Mouse (Mus musculus) embryo, embryonic 11 days (tissue): ENCODE results near the gene Phox2a.

ENCODE experiments used
- DNase-seq: peaks from one replicate; pipeline ENCODE4 v3.0.0-alpha.2; 2015

The Phox2a gene

DNA sequence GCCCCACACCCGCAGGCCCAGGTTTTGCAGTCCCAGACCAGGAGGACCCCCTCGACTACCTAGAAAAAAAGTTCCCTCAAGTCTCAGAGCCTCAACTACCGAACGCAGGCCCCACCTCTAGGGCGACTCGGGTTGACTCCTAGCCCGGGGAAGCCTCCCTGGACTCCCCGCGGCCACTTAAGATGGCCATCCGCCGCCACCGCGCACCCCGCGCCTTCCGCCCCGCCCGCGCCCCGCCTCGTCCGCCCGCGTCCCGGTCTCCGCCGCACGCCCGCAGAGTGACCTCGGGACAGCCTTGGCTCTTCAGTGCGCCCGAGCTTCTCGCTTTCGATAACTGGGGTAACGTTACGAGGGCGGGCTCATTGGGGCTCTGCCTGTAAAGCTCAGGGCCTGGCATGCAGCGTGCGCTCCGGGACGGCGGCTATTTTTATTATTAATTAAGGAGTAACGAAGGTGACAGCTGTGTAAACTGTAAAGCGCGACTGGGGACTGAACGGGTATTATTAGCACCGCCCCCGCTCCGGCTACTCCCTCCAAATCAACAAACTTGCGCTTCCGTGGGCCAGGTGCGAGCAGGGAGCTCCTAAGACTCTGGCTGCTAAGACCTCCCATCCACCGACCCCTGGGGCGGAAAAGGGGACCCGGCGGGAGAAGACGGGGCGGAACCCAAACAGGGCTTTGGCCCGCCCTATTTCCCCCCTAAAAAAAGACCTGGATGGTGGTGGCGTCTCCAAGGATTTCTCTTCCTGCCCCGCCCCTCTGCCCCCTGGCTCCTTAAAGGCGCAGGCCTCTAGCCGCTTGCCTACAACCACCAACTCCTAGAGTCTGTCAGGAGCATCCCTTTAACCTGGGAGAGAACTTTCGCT lies 19.7 kb downstream of the Phox2a start, which contains the start of gene Inppl1:
Gene Inppl1, minus strand, starts transcription at position 624 of the 866 bp plus-strand sequence.
- DNase-seq: peak; percentile 93

DNA sequence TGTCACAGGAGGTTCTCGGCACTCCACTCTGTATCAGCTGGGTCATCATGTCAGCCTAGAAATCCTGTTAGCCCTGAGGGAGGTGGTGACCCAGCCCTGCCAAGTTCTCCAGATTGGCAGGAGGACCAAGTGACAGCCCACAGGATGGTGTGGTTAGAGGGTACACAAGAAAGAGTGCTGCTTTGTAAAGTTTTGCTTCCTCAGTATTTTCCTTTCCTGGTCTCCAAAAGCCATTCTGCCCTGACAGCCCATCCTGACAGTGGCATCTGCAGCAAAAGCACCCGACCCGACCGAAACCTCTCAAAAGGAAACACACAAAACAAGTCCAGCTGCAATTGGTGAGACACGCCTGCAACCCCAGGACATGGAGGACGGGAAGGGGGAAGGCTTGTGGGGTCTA lies 26.1 kb downstream of the Phox2a start:
- DNase-seq: no peak

GRCm38 (mm10) chr7:101847934-101848333 lies 29.8 kb downstream of the Phox2a start:
- no peak for DNase-seq

DNA sequence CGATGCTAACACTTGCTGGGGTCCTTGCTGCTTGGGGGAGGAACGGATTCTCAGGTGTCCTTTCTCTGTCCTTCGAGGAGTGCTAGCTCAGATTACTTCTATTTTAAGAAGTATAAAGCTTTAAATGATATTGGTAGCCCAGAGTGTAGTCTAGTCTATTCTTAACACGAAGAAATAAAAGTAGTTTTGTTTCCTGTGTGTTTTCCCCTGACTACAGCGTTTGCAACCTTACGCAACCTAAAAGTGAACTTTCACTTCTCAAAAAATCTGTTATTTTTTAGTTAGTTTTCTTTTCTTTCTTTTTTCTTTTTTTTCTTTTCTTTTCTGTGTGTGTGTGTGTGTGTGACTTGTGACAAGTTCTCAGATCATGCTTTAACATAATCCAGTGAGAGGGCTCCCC lies 33.6 kb downstream of the Phox2a start:
- no peak for DNase-seq

- no peak for DNase-seq
These were observed 34.7 kb downstream of the Phox2a start for GRCm38 (mm10) chr7:101852846-101853245.

GRCm38 (mm10) chr7:101853816-101854215 lies 35.7 kb downstream of the Phox2a start:
- no peak for DNase-seq

DNA sequence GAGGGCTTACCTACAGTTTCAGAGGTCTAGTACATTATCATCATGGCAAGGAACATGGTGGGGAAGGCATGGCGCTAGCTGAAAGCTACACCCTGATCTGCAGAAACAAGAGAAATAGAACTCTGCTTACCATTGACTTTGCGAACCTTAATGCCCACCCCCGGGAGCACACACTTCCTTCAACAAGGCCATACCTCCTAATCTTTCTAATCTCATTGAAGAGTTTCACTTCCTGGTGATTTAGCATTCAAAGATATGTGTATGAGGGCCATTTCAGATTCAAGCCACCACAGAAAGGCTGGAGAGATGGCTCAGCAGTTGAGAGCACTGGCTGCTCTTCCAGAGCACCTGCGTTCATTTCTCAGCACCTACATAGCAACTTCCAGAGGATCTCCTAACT lies 39.0 kb downstream of the Phox2a start, which contains the start of gene Folr2:
Gene Folr2, minus strand, starts transcription at position 101 of the 400 bp plus-strand sequence.
- no peak for DNase-seq

GRCm38 (mm10) chr7:101858362-101858761 lies 40.2 kb downstream of the Phox2a start:
- no peak for DNase-seq

DNA sequence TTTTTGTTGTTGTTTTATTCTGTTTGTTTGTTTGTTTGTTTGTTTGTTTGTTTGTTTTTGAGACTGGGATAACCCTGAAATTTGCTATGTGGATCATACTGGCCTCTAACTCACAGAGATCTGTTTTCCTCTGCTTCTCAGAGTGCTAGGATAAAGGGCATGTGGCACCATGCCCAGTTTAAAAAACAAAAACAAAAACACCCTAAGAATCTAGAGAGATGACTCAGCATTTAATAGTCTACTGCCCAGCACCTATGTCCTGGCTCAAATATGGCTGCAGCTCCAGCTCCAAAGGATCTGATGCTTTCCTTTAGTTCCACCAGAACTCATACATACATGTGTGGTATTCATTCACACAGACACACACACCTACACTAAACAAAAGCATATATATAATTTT lies 42.9 kb downstream of the Phox2a start:
- no peak for DNase-seq

DNA sequence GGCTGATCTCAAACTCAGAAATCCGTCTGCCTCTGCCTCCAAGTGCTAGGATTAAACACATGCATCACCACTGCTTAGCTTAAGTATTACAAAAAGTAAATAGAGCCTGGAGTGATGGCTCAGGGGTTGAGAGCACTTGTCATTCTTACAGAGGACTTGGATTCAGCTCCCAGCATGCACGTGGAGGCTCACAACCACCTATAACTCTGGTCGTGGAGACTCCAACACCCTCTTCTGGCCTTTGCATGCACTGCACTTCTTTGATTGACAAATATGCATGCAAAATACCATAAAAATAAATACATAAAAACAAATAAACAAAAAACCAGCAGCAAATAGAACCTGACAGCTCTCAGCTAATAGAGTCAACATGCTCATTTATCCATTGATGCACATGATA lies 44.2 kb downstream of the Phox2a start:
- no peak for DNase-seq

DNA sequence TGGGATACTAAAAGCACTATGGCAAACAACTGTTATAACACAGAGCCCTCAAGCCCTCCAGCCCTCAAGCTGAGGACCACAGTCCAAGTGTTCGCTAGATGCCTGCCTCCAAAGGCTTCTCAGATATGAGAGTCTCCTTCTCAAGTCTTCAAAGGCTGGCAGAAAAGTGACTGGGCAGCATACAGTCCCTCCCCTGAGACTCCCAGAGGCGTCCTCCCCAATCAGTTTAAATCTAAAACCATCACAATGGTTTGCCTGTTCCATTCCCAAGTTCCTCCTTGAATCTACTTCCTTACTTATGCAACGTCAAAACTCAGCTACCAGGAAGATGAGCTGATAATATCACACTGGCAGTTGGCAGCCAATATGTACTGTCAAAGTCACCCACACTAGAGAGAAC lies 45.3 kb downstream of the Phox2a start, which contains the start of gene Anapc15:
Gene Anapc15, plus strand, starts transcription at position 301 of the 400 bp plus-strand sequence.
- no peak for DNase-seq

DNA sequence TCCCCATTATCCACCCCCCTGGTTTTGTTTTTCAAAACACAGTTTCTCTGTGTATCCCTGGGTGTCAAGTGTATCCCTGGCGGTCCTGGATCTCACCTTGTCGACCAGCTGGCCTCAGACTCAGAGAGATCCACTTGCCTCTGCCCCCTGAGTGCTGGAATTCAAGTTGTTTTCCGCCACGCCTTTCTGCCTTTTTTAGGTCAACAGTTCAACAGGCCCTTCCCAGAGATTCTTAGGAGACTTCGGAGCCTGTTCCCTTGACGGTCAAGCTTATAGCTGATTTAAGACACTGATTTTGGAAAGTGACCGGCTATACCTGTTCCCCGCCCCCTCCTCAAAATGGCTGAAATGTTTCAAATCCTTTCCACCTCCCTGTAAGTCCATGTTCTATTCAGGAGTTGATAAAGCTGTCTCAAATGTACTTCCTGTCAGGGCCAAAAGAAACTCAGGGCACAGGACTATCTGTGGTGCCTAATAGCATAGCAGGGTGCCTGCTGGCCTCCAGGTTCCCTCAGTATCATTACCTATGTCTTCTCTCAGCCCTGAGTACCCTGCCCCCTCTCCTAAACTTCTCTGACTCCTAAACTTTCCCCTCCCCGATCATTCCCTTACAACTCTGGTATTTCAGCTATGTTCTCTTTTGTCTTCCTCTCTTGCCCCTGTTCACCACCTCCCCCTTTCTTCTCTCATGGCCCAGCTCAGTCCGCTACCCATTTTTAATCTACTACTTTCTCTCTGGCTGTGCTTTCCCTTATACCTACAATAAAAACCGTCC lies 48.6 kb downstream of the Phox2a start:
- no peak for DNase-seq

DNA sequence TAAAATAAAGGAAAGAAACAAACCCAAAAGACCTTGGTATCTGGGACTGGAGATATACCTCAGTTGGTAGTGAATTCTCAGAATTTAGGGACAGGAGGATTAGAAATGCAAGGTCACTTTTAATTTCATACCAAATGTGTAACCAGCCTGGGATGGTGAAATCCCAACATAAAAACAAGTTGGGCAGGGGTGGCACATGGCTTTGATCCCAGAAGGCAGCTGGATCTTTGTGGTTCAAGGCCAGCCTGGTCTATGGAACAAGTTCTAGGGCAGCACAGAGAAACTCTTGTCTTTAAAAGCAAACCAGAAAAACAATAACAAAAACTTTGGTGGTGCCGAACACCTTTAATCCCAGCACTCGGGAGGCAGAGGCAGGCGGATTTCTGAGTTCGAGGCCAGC lies 49.4 kb downstream of the Phox2a start:
- DNase-seq: no peak

DNA sequence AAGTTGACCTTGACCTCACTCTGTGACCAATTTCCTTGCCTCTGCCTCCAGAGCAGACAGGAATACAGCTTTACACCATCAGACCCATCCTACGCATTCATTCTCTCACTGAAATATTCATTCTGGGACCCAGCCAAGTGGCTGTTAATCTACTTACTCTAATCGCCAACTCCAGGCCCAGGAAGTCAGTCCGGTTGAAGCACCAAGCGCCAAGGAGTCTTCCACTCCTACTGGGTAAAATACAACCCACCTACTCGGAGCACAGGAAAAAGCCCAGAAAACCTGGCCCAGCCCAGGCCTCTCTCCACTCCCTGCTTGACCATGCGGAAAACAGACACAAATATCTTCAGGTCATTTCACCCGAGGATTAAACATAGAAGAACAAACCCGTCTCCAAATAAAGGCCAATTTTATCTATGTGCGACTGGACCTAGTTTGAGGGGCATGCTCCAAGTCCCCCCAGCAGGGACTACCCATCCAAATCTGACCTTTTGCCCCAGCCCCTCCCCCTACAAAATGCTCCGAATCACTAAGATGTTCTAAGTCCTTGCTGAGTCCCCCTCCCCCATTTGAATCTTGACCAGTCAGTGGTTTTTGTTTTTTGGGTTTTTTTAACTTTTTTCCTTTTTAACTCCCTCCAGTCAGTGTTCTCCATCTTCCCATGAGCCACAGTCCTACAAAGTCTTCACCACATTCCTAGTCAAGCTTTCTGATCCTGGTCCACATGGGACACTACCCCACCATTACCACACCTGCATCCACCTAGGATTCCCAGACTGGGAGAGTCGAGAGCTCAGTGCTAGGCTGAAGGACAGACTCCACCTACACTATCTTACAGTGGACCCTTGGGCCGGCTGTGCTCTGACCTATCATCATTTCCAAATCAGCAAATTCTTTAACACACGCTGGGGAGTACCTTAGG lies 50.4 kb downstream of the Phox2a start:
- DNase-seq: no peak

- DNase-seq: no peak
These were observed 51.0 kb downstream of the Phox2a start for GRCm38 (mm10) chr7:101869163-101869500.

DNA sequence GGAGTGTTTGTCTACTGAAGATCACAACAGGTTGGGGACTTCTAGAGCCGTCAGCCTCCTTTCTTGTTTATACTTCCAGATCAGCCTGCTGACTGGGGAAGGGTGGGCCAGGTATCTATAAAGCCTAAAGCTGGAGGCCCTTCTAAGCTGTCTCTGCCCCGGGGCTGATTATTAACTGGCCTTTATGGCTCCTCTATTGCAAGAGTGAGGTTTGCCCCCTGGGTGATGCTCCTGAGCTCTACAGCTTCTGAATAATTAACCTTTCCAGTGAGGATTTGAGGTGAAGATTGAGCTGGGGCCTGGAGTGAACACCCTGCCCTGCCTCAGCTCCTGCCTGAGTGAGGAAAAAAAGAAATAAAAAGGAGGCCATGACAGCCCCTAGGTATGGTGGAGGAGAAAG lies 52.5 kb downstream of the Phox2a start, which contains the start of gene Folr1:
Gene Folr1, minus strand, starts transcription at position 160 of the 400 bp plus-strand sequence.
- no peak for DNase-seq

DNA sequence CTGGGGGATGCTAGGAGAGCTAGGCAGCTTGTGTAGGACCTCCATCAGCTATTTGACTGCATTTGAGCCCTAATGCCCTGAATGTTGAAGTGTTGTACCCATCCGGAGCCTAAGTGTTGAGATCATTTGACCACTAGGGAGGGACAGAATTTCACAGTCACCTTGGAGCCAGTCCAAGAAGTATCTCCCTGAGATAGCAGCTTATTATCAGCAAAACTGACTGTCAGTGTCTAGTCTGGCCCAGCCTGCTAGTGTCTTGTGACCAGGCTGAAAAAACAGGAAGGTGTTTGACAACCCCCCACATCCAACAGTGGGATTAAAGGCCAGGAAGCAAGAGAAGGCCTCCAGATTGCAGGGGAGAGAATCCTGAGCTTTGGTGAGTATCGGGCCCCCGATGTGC lies 53.2 kb downstream of the Phox2a start:
- no peak for DNase-seq
